Comparison of ENCODE assay signal across 10 mouse cellular contexts in the genomic region with DNA sequence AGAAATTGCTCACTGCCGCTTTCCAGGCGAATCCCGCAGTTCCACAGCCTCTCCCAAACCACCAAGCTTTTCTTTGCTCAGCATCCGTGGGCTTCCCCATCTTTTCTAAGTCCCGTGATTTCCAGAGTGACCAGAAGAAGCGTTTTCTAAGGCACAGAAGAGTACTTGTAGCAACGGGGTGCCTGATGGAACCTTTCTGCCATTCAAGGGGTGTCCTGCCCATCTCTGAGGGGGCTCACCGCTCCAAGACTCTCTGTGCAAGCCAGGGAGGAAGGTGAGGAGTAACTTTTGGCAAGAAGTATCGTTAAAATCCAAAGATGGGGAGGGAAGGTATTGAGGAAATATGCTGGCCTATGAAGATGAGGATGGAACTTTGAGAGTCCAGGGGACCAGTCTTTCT. TPM values are rescaled to one million over a fixed set of nuclear protein-coding genes. Genes with fewer than 3 reads are reported as not detected.
DNase-seq lines count a peak whose midpoint lies in the region; ATAC-seq lines count a peak whose summit lies in the region.
"Had no signal": no experiment of that assay in that cellular context is flagged by ENCODE, and none has a peak within 500 bp of the region (broad histone marks: within the 10 kb centered on the region; RNA-seq: fewer than 3 reads in every experiment).

No protein-coding gene starts in this region.

- intact Hi-C loops in heart, postnatal 36 days (cut with DNase I): no loop called here

- peaks cover 92% of the 10 kb centered on the region for H3K27me3 ChIP-seq in heart, embryonic 11.5 days (ENCODE audit: control insufficient read depth, insufficient read depth, low read length)
- peaks cover 78% of the 10 kb centered on the region for H3K27me3 ChIP-seq in lung, embryonic 15.5 days
- H3K27me3 ChIP-seq in limb, embryonic 12.5 days: peaks cover 67% of the 10 kb centered on the region
- no peaks in the 10 kb centered on the region for H3K27me3 ChIP-seq in stomach, embryonic 16.5 days (ENCODE audit: control insufficient read depth, insufficient read depth, low read length)

- H3K9ac ChIP-seq in heart, embryonic 11.5 days (ENCODE audit: low read depth, low read length): peak overlapping the region; percentile 60; the same call in 1 of the 2 replicates
- peak overlapping the region; percentile 63 for H3K9ac ChIP-seq in lung, embryonic 15.5 days
- H3K9ac ChIP-seq in limb, embryonic 12.5 days (replicated peaks): peak overlapping the region; percentile 37; the same call in 1 of the 2 replicates
- peak overlapping the region; percentile 91 for H3K9ac ChIP-seq in stomach, embryonic 16.5 days (ENCODE audit: low read length)

- peak overlapping the region; percentile 38 for H3K4me3 ChIP-seq in heart, embryonic 11.5 days (ENCODE audit: low read depth, low read length)
- H3K4me3 ChIP-seq in lung, embryonic 15.5 days: peak overlapping the region; percentile 67
- H3K4me3 ChIP-seq in limb, embryonic 12.5 days (replicated peaks): peak overlapping the region; percentile 51; the same call in 1 of the 2 replicates
- H3K4me3 ChIP-seq in stomach, embryonic 16.5 days (replicated peaks; ENCODE audit: low read length): peak overlapping the region; percentile 60

- ATAC-seq in heart, embryonic 11.5 days (replicated peaks; ENCODE audit: insufficient number of reproducible peaks, low FRiP score, low TSS enrichment): no peak
- no peak for ATAC-seq in lung, embryonic 15.5 days (ENCODE audit: borderline replicate concordance, extremely low read depth, low FRiP score, low TSS enrichment)
- ATAC-seq in limb, embryonic 12.5 days (ENCODE audit: insufficient number of reproducible peaks, insufficient read depth, low FRiP score, low TSS enrichment, low read depth): no peak
- ATAC-seq in stomach, embryonic 16.5 days (ENCODE audit: insufficient read depth, low FRiP score): no peak
- no peak for ATAC-seq in inflammation-experienced regulatory T-cells, adult 6 months
- ATAC-seq in megakaryocyte progenitor cell, adult 5-6 weeks (replicated peaks; ENCODE audit: poor library complexity): no peak

- no peak for DNase-seq in heart, postnatal 36 days
- no peak for DNase-seq in lung, postnatal 36 days
- DNase-seq: gastrocnemius, postnatal 36 days; midbrain, embryonic 14.5 days had no signal

- peak overlapping the region; percentile 20; the same call in 1 of the 2 replicates for H3K4me2 ChIP-seq in heart, embryonic 11.5 days
- H3K4me2 ChIP-seq in lung, embryonic 15.5 days: peak overlapping the region; percentile 90
- peak overlapping the region; percentile 89 for H3K4me2 ChIP-seq in limb, embryonic 12.5 days
- peak overlapping the region; percentile 71 for H3K4me2 ChIP-seq in stomach, embryonic 16.5 days (ENCODE audit: low read depth, low read length)

- H3K27ac ChIP-seq in heart, embryonic 11.5 days (ENCODE audit: low read depth, low read length): no peak overlapping the region; the same call in 1 of the 2 replicates
- peak overlapping the region; percentile 98 for H3K27ac ChIP-seq in lung, embryonic 15.5 days
- H3K27ac ChIP-seq in limb, embryonic 12.5 days: 0 out of 2 replicates have a peak overlapping the region, but pooled peaks have one; percentile 5
- H3K27ac ChIP-seq in stomach, embryonic 16.5 days (ENCODE audit: low read length): peak overlapping the region; percentile 98

- no peaks in the 10 kb centered on the region for H3K9me3 ChIP-seq in heart, embryonic 11.5 days (replicated peaks; ENCODE audit: control insufficient read depth, low read length)
- H3K9me3 ChIP-seq in lung, embryonic 15.5 days: no peaks in the 10 kb centered on the region
- no peaks in the 10 kb centered on the region for H3K9me3 ChIP-seq in limb, embryonic 12.5 days
- no peaks in the 10 kb centered on the region for H3K9me3 ChIP-seq in stomach, embryonic 16.5 days (replicated peaks; ENCODE audit: control insufficient read depth, low read length)

- no peaks in the 10 kb centered on the region for H3K36me3 ChIP-seq in heart, embryonic 11.5 days (ENCODE audit: control insufficient read depth, insufficient read depth, low read length)
- H3K36me3 ChIP-seq in lung, embryonic 15.5 days: no peaks in the 10 kb centered on the region
- 0 out of 2 replicates have a peak, but pooled peaks cover 9% of the 10 kb centered on the region for H3K36me3 ChIP-seq in limb, embryonic 12.5 days
- H3K36me3 ChIP-seq in stomach, embryonic 16.5 days (ENCODE audit: control insufficient read depth, insufficient read depth, low read length): no peaks in the 10 kb centered on the region

- H3K4me1 ChIP-seq in heart, embryonic 11.5 days (ENCODE audit: control insufficient read depth, insufficient read depth, low read length): no peaks in the 10 kb centered on the region
- peaks cover 30% of the 10 kb centered on the region for H3K4me1 ChIP-seq in lung, embryonic 15.5 days
- peaks cover 85% of the 10 kb centered on the region for H3K4me1 ChIP-seq in limb, embryonic 12.5 days (replicated peaks)
- peaks cover 17% of the 10 kb centered on the region for H3K4me1 ChIP-seq in stomach, embryonic 16.5 days (ENCODE audit: control insufficient read depth, insufficient read depth, low read length)

- WGBS in heart, embryonic 11.5 days (ENCODE audit: insufficient replicate concordance): 2% methylated on average over 9 of the region's 9 CpGs
- 3% methylated on average over 9 of the region's 9 CpGs for WGBS in lung, embryonic 15.5 days
- WGBS in limb, embryonic 12.5 days: 7% methylated on average over 9 of the region's 9 CpGs
- 16% methylated on average over 9 of the region's 9 CpGs for WGBS in stomach, embryonic 16.5 days

RNA-seq across cellular contexts. Expression of gene 5730596B20Rik, which starts 0.5 kb away (rescaled TPM):
- 0.45 and 0.57 TPM in 2 replicates for polyA plus RNA-seq in heart, embryonic 11.5 days (2014; fragmentation: Nextera tagmentation; extraction: Ambion mirVana)
- under 1 TPM in 1 of 2 experiments, not detected in 1; 0.08 TPM for total RNA-seq in heart, postnatal 36 days (2021)
- 2.1 and 2.3 TPM in 2 replicates for polyA plus RNA-seq in lung, embryonic 15.5 days (2015; fragmentation: Nextera tagmentation; extraction: Ambion mirVana)
- polyA plus RNA-seq in limb, embryonic 12.5 days (2016; fragmentation: Nextera tagmentation; extraction: Ambion mirVana): 0.91 and 0.98 TPM in 2 replicates
- polyA plus RNA-seq in stomach, embryonic 16.5 days (2015; fragmentation: Nextera tagmentation; extraction: Ambion mirVana): 2.1 and 2.6 TPM in 2 replicates
- polyA plus RNA-seq in inflammation-experienced regulatory T-cells, adult 6 months (2017; shearing (Covaris generic)): not detected
- total RNA-seq in megakaryocyte progenitor cell, adult 5-6 weeks (2015): not detected in 2 replicates
- total RNA-seq in megakaryocyte progenitor cell, adult 5-6 weeks (2017): not detected in 2 replicates
- total RNA-seq: gastrocnemius, postnatal 36 days had no signal
- polyA plus RNA-seq: midbrain, embryonic 14.5 days had no signal

RNA-seq across cellular contexts. Expression of gene Hoxa2, which starts 13.2 kb away (rescaled TPM):
- 3.5 and 3.6 TPM in 2 replicates for polyA plus RNA-seq in heart, embryonic 11.5 days (2014; fragmentation: Nextera tagmentation; extraction: Ambion mirVana)
- under 1 TPM in 1 of 2 experiments, not detected in 1; 0.62 TPM for total RNA-seq in heart, postnatal 36 days (2021)
- polyA plus RNA-seq in lung, embryonic 15.5 days (2015; fragmentation: Nextera tagmentation; extraction: Ambion mirVana): 11.4 and 13.0 TPM in 2 replicates
- polyA plus RNA-seq in limb, embryonic 12.5 days (2016; fragmentation: Nextera tagmentation; extraction: Ambion mirVana): 1.8 and 2.0 TPM in 2 replicates
- 7.4 and 8.5 TPM in 2 replicates for polyA plus RNA-seq in stomach, embryonic 16.5 days (2015; fragmentation: Nextera tagmentation; extraction: Ambion mirVana)
- not detected for polyA plus RNA-seq in inflammation-experienced regulatory T-cells, adult 6 months (2017; shearing (Covaris generic))
- total RNA-seq in megakaryocyte progenitor cell, adult 5-6 weeks (2015): 0.86 TPM in 1 of 2 replicates, not detected in the other
- 0.34 TPM in 1 of 2 replicates, not detected in the other for total RNA-seq in megakaryocyte progenitor cell, adult 5-6 weeks (2017)

RNA-seq across cellular contexts. Expression of gene Hoxa4, which starts 13.7 kb away (rescaled TPM):
- 0.68 and 1.4 TPM in 2 replicates for polyA plus RNA-seq in heart, embryonic 11.5 days (2014; fragmentation: Nextera tagmentation; extraction: Ambion mirVana)
- under 1 TPM; 0.43 to 0.67 TPM for total RNA-seq in heart, postnatal 36 days (2021)
- polyA plus RNA-seq in lung, embryonic 15.5 days (2015; fragmentation: Nextera tagmentation; extraction: Ambion mirVana): 4.1 and 4.2 TPM in 2 replicates
- polyA plus RNA-seq in limb, embryonic 12.5 days (2016; fragmentation: Nextera tagmentation; extraction: Ambion mirVana): 0.35 and 0.90 TPM in 2 replicates
- polyA plus RNA-seq in stomach, embryonic 16.5 days (2015; fragmentation: Nextera tagmentation; extraction: Ambion mirVana): 2.5 and 2.8 TPM in 2 replicates
- not detected for polyA plus RNA-seq in inflammation-experienced regulatory T-cells, adult 6 months (2017; shearing (Covaris generic))
- 0.88 and 1.9 TPM in 2 replicates for total RNA-seq in megakaryocyte progenitor cell, adult 5-6 weeks (2015)
- total RNA-seq in megakaryocyte progenitor cell, adult 5-6 weeks (2017): 0.71 and 1.3 TPM in 2 replicates
- polyA plus RNA-seq: midbrain, embryonic 14.5 days had no signal

RNA-seq across cellular contexts. Expression of gene Hoxa1, which starts 19.7 kb away (rescaled TPM):
- 1.2 TPM in 2 replicates for polyA plus RNA-seq in heart, embryonic 11.5 days (2014; fragmentation: Nextera tagmentation; extraction: Ambion mirVana)
- total RNA-seq in heart, postnatal 36 days (2021): under 1 TPM; 0.14 to 0.24 TPM
- polyA plus RNA-seq in lung, embryonic 15.5 days (2015; fragmentation: Nextera tagmentation; extraction: Ambion mirVana): 1.3 and 1.4 TPM in 2 replicates
- 0.58 and 0.70 TPM in 2 replicates for polyA plus RNA-seq in limb, embryonic 12.5 days (2016; fragmentation: Nextera tagmentation; extraction: Ambion mirVana)
- 1.4 and 1.5 TPM in 2 replicates for polyA plus RNA-seq in stomach, embryonic 16.5 days (2015; fragmentation: Nextera tagmentation; extraction: Ambion mirVana)
- not detected for polyA plus RNA-seq in inflammation-experienced regulatory T-cells, adult 6 months (2017; shearing (Covaris generic))
- 0.15 and 0.17 TPM in 2 replicates for total RNA-seq in megakaryocyte progenitor cell, adult 5-6 weeks (2015)
- 0.10 TPM in 1 of 2 replicates, not detected in the other for total RNA-seq in megakaryocyte progenitor cell, adult 5-6 weeks (2017)

RNA-seq across cellular contexts. Expression of gene Hoxa5, which starts 26.6 kb away (rescaled TPM):
- 2.4 and 2.6 TPM in 2 replicates for polyA plus RNA-seq in heart, embryonic 11.5 days (2014; fragmentation: Nextera tagmentation; extraction: Ambion mirVana)
- under 1 TPM; 0.62 to 0.72 TPM for total RNA-seq in heart, postnatal 36 days (2021)
- 48.2 and 48.7 TPM in 2 replicates for polyA plus RNA-seq in lung, embryonic 15.5 days (2015; fragmentation: Nextera tagmentation; extraction: Ambion mirVana)
- polyA plus RNA-seq in limb, embryonic 12.5 days (2016; fragmentation: Nextera tagmentation; extraction: Ambion mirVana): 8.2 and 9.2 TPM in 2 replicates
- polyA plus RNA-seq in stomach, embryonic 16.5 days (2015; fragmentation: Nextera tagmentation; extraction: Ambion mirVana): 8.8 and 11.0 TPM in 2 replicates
- polyA plus RNA-seq in inflammation-experienced regulatory T-cells, adult 6 months (2017; shearing (Covaris generic)): not detected
- total RNA-seq in megakaryocyte progenitor cell, adult 5-6 weeks (2015): 2.3 and 3.1 TPM in 2 replicates
- 0.83 and 1.1 TPM in 2 replicates for total RNA-seq in megakaryocyte progenitor cell, adult 5-6 weeks (2017)
- polyA plus RNA-seq: midbrain, embryonic 14.5 days had no signal

Comparison
In these comparisons a context has a peak if more than half of its experiments do, and no peak if none do; other contexts are left out.
1. H3K4me2 ChIP-seq: peak in every context shown above with its lines; median percentile 90 in lung, embryonic 15.5 days; 89 in limb, embryonic 12.5 days; 71 in stomach, embryonic 16.5 days; 20 in heart, embryonic 11.5 days.
2. H3K9ac ChIP-seq: peak in every context shown above with its lines; median percentile 91 in stomach, embryonic 16.5 days; 63 in lung, embryonic 15.5 days; 60 in heart, embryonic 11.5 days; 37 in limb, embryonic 12.5 days.